Mouse (Mus musculus) cerebellum, adult (tissue): ENCODE measurements at regions not wholly inside any gene's neighbourhood (a gene's known extent, or its start where the extent isn't known, plus 50 kb on each side); places are given as distances from the start of the nearest gene placed in this dataset.
A peak's percentile ranks its signal among the peaks of the same experiment; 100 is the strongest.

Experiments used
- ATAC-seq: cut with Nextera tagmentation; 2 replicates; pipeline ENCODE4 v1.9.2; 2017; ENCODE audit warnings: mild to moderate bottlenecking, moderate library complexity, mixed read lengths; ENCODE audit not compliant: insufficient number of reproducible peaks, low FRiP score, low TSS enrichment

GRCm38 (mm10) chr15:68014605-68015305 lies 1514.0 kb upstream of the Lrrc6 start:
- ATAC-seq: no peak

GRCm38 (mm10) chr15:68011162-68011561 lies 1510.5 kb upstream of the Lrrc6 start:
- no peak for ATAC-seq

GRCm38 (mm10) chr15:68010189-68010588 lies 1509.5 kb upstream of the Lrrc6 start:
- no peak for ATAC-seq

- ATAC-seq: no peak
Observed at GRCm38 (mm10) chr15:68004798-68005197, 1504.1 kb upstream of the Lrrc6 start.

GRCm38 (mm10) chr15:67996532-67996931 lies 1495.8 kb upstream of the Lrrc6 start:
- ATAC-seq: no peak

GRCm38 (mm10) chr15:67989428-67990272 lies 1488.9 kb upstream of the Lrrc6 start:
- ATAC-seq: no peak

GRCm38 (mm10) chr15:67987941-67988340 lies 1487.2 kb upstream of the Lrrc6 start:
- ATAC-seq: no peak

- ATAC-seq: 0 out of 2 replicates have a peak, but pooled peaks have one; percentile 26
Observed at GRCm38 (mm10) chr15:67983253-67983652, 1482.5 kb upstream of the Lrrc6 start.

GRCm38 (mm10) chr15:67981876-67982275 lies 1481.2 kb upstream of the Lrrc6 start:
- no peak for ATAC-seq

GRCm38 (mm10) chr15:67979451-67979850 lies 1478.7 kb upstream of the Lrrc6 start:
- no peak for ATAC-seq

- ATAC-seq: no peak
Observed at GRCm38 (mm10) chr15:67977210-67977609, 1476.5 kb upstream of the Lrrc6 start.

- no peak for ATAC-seq
Observed at GRCm38 (mm10) chr15:67971998-67972397, 1471.3 kb upstream of the Lrrc6 start.

GRCm38 (mm10) chr15:67954216-67954615 lies 1453.5 kb upstream of the Lrrc6 start:
- ATAC-seq: no peak

- peak; percentile 80 for ATAC-seq
Observed at GRCm38 (mm10) chr15:67950281-67951040, 1449.8 kb upstream of the Lrrc6 start.

GRCm38 (mm10) chr15:67944330-67945082 lies 1443.8 kb upstream of the Lrrc6 start:
- ATAC-seq: no peak

- no peak for ATAC-seq
Observed at GRCm38 (mm10) chr15:67943046-67943445, 1442.3 kb upstream of the Lrrc6 start.

- no peak for ATAC-seq
Observed at GRCm38 (mm10) chr15:67940510-67940909, 1439.8 kb upstream of the Lrrc6 start.

- no peak for ATAC-seq
Observed at GRCm38 (mm10) chr15:67924885-67925284, 1424.2 kb upstream of the Lrrc6 start.

GRCm38 (mm10) chr15:67907034-67907433 lies 1406.3 kb upstream of the Lrrc6 start:
- no peak for ATAC-seq

- no peak for ATAC-seq
Observed at GRCm38 (mm10) chr15:67905279-67905678, 1404.6 kb upstream of the Lrrc6 start.
